Mouse (Mus musculus) c-Kit-negative CD71-positive TER-119-positive erythroid progenitor cells, embryonic 14.5 days (primary cell): ENCODE measurements around the gene Ttc28.

Experiments
- DNase-seq: peaks from one replicate; pipeline ENCODE4 v3.0.0-alpha.2; 2013; ENCODE audit warnings: low read depth, low spot score

Ttc28 gene

GRCm38 (mm10) chr5:111331099-111331435 is 451.5 kb downstream of the Ttc28 start:
- DNase-seq, result peak; percentile 21

- DNase-seq, result no peak
Observed at GRCm38 (mm10) chr5:111335939-111336691, 456.5 kb downstream of the Ttc28 start.
